Mouse (Mus musculus) G1E (cell line): ENCODE measurements around the gene Ube2cbp.

Experiments
- CTCF ChIP-seq: IDR thresholded peaks from 2 replicates; pipeline ENCODE4 v1.5.1; 2012; ENCODE audit warnings: low read depth, low read length, inconsistent platforms, mixed read lengths
- GATA1 ChIP-seq: IDR thresholded peaks from 2 replicates; pipeline ENCODE4 v1.6.1; 2012; ENCODE audit warnings: borderline replicate concordance, low read length, inconsistent platforms, mixed read lengths
- TAL1 ChIP-seq: conservative IDR thresholded peaks from 2 replicates; pipeline ENCODE4 v1.6.1; 2012; ENCODE audit warnings: low read depth, low read length, inconsistent platforms, mixed read lengths

- no peak for TF ChIP-seq TAL1
- no peak for TF ChIP-seq CTCF
- no peak for TF ChIP-seq GATA1
Observed at GRCm38 (mm10) chr9:86417971-86418370, 46.8 kb downstream of the Ube2cbp start.
